Mouse (Mus musculus) myocyte (in vitro differentiated cells): Measurements from ENCODE around the gene Olfr1480.

Experiments
- E2F4 ChIP-seq: IDR thresholded peaks from one replicate; pipeline ENCODE4 v1.6.1; 2011; ENCODE audit warnings: mild to moderate bottlenecking, control low read depth, moderate library complexity; ENCODE audit not compliant: insufficient read depth
- MAX ChIP-seq: IDR thresholded peaks from one replicate; pipeline ENCODE4 v1.6.1; 2011; ENCODE audit warnings: low read depth, mild to moderate bottlenecking, control low read depth
- POLR2A ChIP-seq: IDR thresholded peaks from one replicate; pipeline ENCODE4 v1.6.1; 2011; ENCODE audit warnings: low read depth, mild to moderate bottlenecking, control low read depth, moderate library complexity; ENCODE audit not compliant: insufficient read length
- TCF3 ChIP-seq: IDR thresholded peaks from one replicate; pipeline ENCODE4 v1.6.1; 2011; ENCODE audit warnings: low read depth, control low read depth; ENCODE audit not compliant: insufficient read length
- USF1 ChIP-seq: IDR thresholded peaks from one replicate; pipeline ENCODE4 v1.6.1; 2011; ENCODE audit warnings: low read depth, mild to moderate bottlenecking, control low read depth, moderate library complexity

DNA sequence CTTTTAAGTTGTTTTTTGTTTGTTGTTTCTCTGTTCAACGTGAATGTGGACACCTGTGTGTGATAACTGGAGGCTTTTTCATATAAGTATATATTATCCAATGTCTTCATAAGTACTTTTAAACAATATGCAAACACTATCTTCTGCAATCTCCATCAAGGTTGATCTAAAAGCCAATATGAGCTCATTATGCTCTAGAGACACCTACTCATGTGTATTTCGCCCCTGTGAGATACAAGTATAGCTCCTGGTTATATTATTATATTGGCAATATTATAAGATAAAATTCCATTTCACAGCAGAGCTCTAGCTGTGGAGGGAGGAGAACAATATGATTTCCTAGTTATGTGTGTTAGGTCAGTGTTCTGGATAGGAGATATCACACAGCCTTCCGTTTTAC lies 27.5 kb upstream of the Olfr1480 start, which contains the start of gene Olfr1477:
- TF ChIP-seq MAX, result no peak
- TF ChIP-seq E2F4, result no peak
- no peak for TF ChIP-seq POLR2A
- no peak for TF ChIP-seq TCF3
- no peak for TF ChIP-seq USF1
